ENCODE assay signal across 7 mouse cellular contexts in genomic region chr10:75859786-75860470, GRCm38 (mm10). TPM values are rescaled to one million over a fixed set of nuclear protein-coding genes. Genes with fewer than 3 reads are reported as not detected.
DNase-seq lines count a peak whose midpoint lies in the region; ATAC-seq lines count a peak whose summit lies in the region.
"Not testable (repeated sequence)": the region's sequence is repeated elsewhere in the genome, so short reads cannot be mapped to it uniquely, and the experiment has no call there.

Gene Mif (minus strand): TSS chr10:75860240.

- ATAC-seq in granulocyte monocyte progenitor cell, adult 5-6 weeks (replicated peaks; ENCODE audit: poor library complexity, severe bottlenecking): peak; percentile 95
- peak; percentile 95 for ATAC-seq in limb, embryonic 11.5 days (ENCODE audit: insufficient number of reproducible peaks, low FRiP score, low TSS enrichment, low read depth)
- peak; percentile 96 for ATAC-seq in midbrain, embryonic 14.5 days (ENCODE audit: low FRiP score, low TSS enrichment)

- peak within 1 kb of the TSS; percentile 90 for H3K9ac ChIP-seq in limb, embryonic 11.5 days (ENCODE audit: low read length)
- peak within 1 kb of the TSS; percentile 84 for H3K9ac ChIP-seq in midbrain, embryonic 14.5 days (replicated peaks; ENCODE audit: low read length)

- H3K27me3 ChIP-seq in embryonic facial prominence, embryonic 10.5 days (replicated peaks; ENCODE audit: low read depth, poor library complexity, severe bottlenecking); limb, embryonic 11.5 days (ENCODE audit: control insufficient read depth, insufficient read depth, low read length); midbrain, embryonic 14.5 days (ENCODE audit: control insufficient read depth, insufficient read depth, low read length): not testable (repeated sequence)

- peak; percentile 93 for DNase-seq in adrenal gland, postnatal 10 days
- DNase-seq in embryonic facial prominence, embryonic 10.5 days (ENCODE audit: low spot score): peak; percentile 96
- peak; percentile 92 for DNase-seq in kidney, adult 18-20 months
- peak; percentile 98 for DNase-seq in limb, embryonic 11.5 days (ENCODE audit: low spot score)
- DNase-seq in midbrain, embryonic 14.5 days: peak; percentile 96
- peak; percentile 79 to 88 for DNase-seq in spleen, adult 18-20 months

- H3K9me3 ChIP-seq in embryonic facial prominence, embryonic 10.5 days; limb, embryonic 11.5 days (ENCODE audit: control insufficient read depth, low read length); midbrain, embryonic 14.5 days (ENCODE audit: control insufficient read depth, low read length): not testable (repeated sequence)

- peak within 1 kb of the TSS; percentile 51 for H3K4me2 ChIP-seq in limb, embryonic 11.5 days (ENCODE audit: low read depth, severe bottlenecking)
- peak within 1 kb of the TSS; percentile 82 for H3K4me2 ChIP-seq in midbrain, embryonic 14.5 days (ENCODE audit: low read length)

- peak within 1 kb of the TSS; percentile 100 for H3K27ac ChIP-seq in embryonic facial prominence, embryonic 10.5 days (replicated peaks)
- peak within 1 kb of the TSS; percentile 83 for H3K27ac ChIP-seq in limb, embryonic 11.5 days (replicated peaks; ENCODE audit: low read depth, low read length)
- H3K27ac ChIP-seq in midbrain, embryonic 14.5 days (replicated peaks; ENCODE audit: low read depth, low read length): peak within 1 kb of the TSS; percentile 94

- peak within 1 kb of the TSS; percentile 89 for H3K4me3 ChIP-seq in embryonic facial prominence, embryonic 10.5 days
- peak within 1 kb of the TSS; percentile 70 for H3K4me3 ChIP-seq in limb, embryonic 11.5 days (ENCODE audit: low read depth, low read length)
- H3K4me3 ChIP-seq in midbrain, embryonic 14.5 days (replicated peaks; ENCODE audit: low read depth, low read length): peak within 1 kb of the TSS; percentile 63

- H3K4me1 ChIP-seq in embryonic facial prominence, embryonic 10.5 days: peaks cover 35% of the 10 kb centered on the region
- H3K4me1 ChIP-seq in limb, embryonic 11.5 days (ENCODE audit: control insufficient read depth, insufficient read depth, low read length): not testable (repeated sequence)
- peaks cover 16% of the 10 kb centered on the region for H3K4me1 ChIP-seq in midbrain, embryonic 14.5 days (ENCODE audit: control insufficient read depth, insufficient read depth, low read length)

- under 1% methylated on average over 46 of the region's 46 CpGs for WGBS in embryonic facial prominence, embryonic 10.5 days
- under 1% methylated on average over 45 of the region's 46 CpGs for WGBS in limb, embryonic 11.5 days
- under 1% methylated on average over 42 of the region's 46 CpGs for WGBS in midbrain, embryonic 14.5 days

- peaks cover 37% of the 10 kb centered on the region for H3K36me3 ChIP-seq in embryonic facial prominence, embryonic 10.5 days (replicated peaks)
- H3K36me3 ChIP-seq in limb, embryonic 11.5 days (ENCODE audit: control insufficient read depth, insufficient read depth, low read length): not testable (repeated sequence)
- peaks cover 14% of the 10 kb centered on the region; the same call in 1 of the 2 replicates for H3K36me3 ChIP-seq in midbrain, embryonic 14.5 days (ENCODE audit: control insufficient read depth, insufficient read depth, low read length)

RNA-seq across cellular contexts. Expression of gene Mif, which starts in this region (rescaled TPM):
- 100 to 1,000 TPM; 267 to 281 TPM for total RNA-seq in adrenal gland, postnatal 10 days (2021)
- polyA plus RNA-seq in embryonic facial prominence, embryonic 10.5 days (2016; fragmentation: Nextera tagmentation; extraction: Ambion mirVana): 3,361 and 3,650 TPM in 2 replicates
- total RNA-seq in granulocyte monocyte progenitor cell, adult 5-6 weeks (2014; fragmentation: Nextera tagmentation): 657 and 889 TPM in 2 replicates
- total RNA-seq in granulocyte monocyte progenitor cell, adult 5-6 weeks (2017): 712 and 870 TPM in 2 replicates
- 2,626 and 2,699 TPM in 2 replicates for polyA plus RNA-seq in limb, embryonic 11.5 days (2014; fragmentation: Nextera tagmentation; extraction: Ambion mirVana)
- 1,381 and 1,864 TPM in 2 replicates for polyA plus RNA-seq in midbrain, embryonic 14.5 days (2014; fragmentation: Nextera tagmentation; extraction: Ambion mirVana)

Comparison
In these comparisons a context has a peak if more than half of its experiments do, and no peak if none do; other contexts are left out.
1. Peak in every context shown above with its lines: DNase-seq, ATAC-seq, H3K4me3 ChIP-seq and H3K27ac ChIP-seq.